Mouse (Mus musculus) midbrain, postnatal 0 days (tissue): ENCODE data around the gene Il3. TPM values are rescaled to one million over a fixed set of nuclear protein-coding genes. Genes with fewer than 3 reads are reported as not detected.
A peak's percentile ranks its signal among the peaks of the same experiment; 100 is the strongest.

ENCODE experiments used
- ATAC-seq: fragments of 200-750 bp; cut with Nextera tagmentation; 2 replicates; pipeline ENCODE4 v1.8.0; 2017; ENCODE audit warnings: moderate number of reproducible peaks, mild to moderate bottlenecking, moderate TSS enrichment, moderate library complexity; ENCODE audit not compliant: low FRiP score
- DNase-seq: peaks from one replicate; pipeline ENCODE4 v3.0.0-alpha.2; 2015; ENCODE audit warnings: low spot score
- H3K27ac ChIP-seq: fragments of 300-500 bp; sonication (generic); 2 replicates; pipeline ENCODE4 v1.5.1; 2014; ENCODE audit warnings: low read depth, mild to moderate bottlenecking, low read length, mixed read lengths
- H3K27me3 ChIP-seq: fragments of 300-500 bp; sonication (generic); 2 replicates; pipeline ENCODE4 v1.6.1; 2014; ENCODE audit warnings: low read length, control low read depth, mixed read lengths; ENCODE audit not compliant: insufficient read depth
- H3K36me3 ChIP-seq: fragments of 300-500 bp; sonication (generic); 2 replicates; pipeline ENCODE4 v1.6.1; 2014; ENCODE audit warnings: low read length, control low read depth, mixed read lengths; ENCODE audit not compliant: insufficient read depth
- H3K4me1 ChIP-seq: fragments of 300-500 bp; sonication (generic); 2 replicates; pipeline ENCODE4 v1.6.1; 2014; ENCODE audit warnings: mild to moderate bottlenecking, control low read depth, antibody characterized with exemption, low read length, mixed read lengths; ENCODE audit not compliant: insufficient read depth
- H3K4me2 ChIP-seq: fragments of 300-500 bp; sonication (generic); 2 replicates; pipeline ENCODE4 v1.6.1; 2014; ENCODE audit warnings: low read depth, mild to moderate bottlenecking, low read length, mixed read lengths; ENCODE audit not compliant: poor library complexity, severe bottlenecking
- H3K4me3 ChIP-seq: fragments of 300-500 bp; sonication (generic); 2 replicates; pipeline ENCODE4 v1.5.1; 2014; ENCODE audit warnings: low read depth, mild to moderate bottlenecking, low read length, moderate library complexity
- H3K9ac ChIP-seq: fragments of 300-500 bp; sonication (generic); replicated peaks from 2 replicates; pipeline ENCODE4 v1.6.1; 2014; ENCODE audit warnings: mild to moderate bottlenecking, low read length, moderate library complexity, mixed read lengths; ENCODE audit not compliant: poor library complexity, severe bottlenecking
- H3K9me3 ChIP-seq: fragments of 300-500 bp; sonication (generic); 2 replicates; pipeline ENCODE4 v1.6.1; 2016; ENCODE audit warnings: low read length, control low read depth
- CTCF ChIP-seq: IDR thresholded peaks from 2 replicates; pipeline ENCODE4 v1.5.1; 2016; ENCODE audit warnings: antibody characterized with exemption, mild to moderate bottlenecking
- WGBS: fragments of 180-500 bp; shearing (Covaris S2); extraction: QIAGEN DNeasy Blood & Tissue Kit; methylation state at CpG from one replicate; pipeline ENCODE4 v1.1.7; 2014; 5-methylcytosine and 5-hydroxymethylcytosine counted together
- polyA plus RNA-seq: library from polyadenylated mRNA; unstranded; fragments of >200 nt; fragmentation: Nextera tagmentation; extraction: Ambion mirVana; gene quantifications from 2 replicates; pipeline ENCODE4 v1.2.1, GENCODE M21; 2015
- total RNA-seq: library from RNA; depleted of rRNA; stranded (reverse); fragments of >200 nt; gene quantifications from 2 replicates; pipeline ENCODE4 v1.2.3, GENCODE M21; 2014

Il3 gene
- total and polyA plus RNA-seq, 2 experiments from 2014 or later = not detected

DNA sequence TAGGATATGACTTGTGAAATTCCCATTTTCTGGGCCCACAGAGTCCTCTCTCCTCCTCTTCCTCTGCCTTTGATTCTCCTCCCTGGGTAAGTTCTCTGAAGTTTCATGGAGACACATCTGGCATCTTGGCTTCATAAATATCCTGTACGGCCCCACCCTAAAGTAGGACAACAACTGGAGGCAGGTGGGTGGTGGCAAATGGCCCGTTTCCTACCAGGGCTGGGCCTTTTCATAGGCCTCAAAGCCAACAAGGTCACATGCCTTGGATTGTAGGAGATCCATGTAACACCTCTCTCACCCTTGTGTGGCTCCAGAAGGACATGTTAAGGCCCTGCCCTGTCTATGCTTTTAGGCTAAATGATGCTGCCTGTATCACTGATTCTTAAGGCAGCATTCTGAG is 43.5 kb upstream of the Il3 start:
- Histone ChIP-seq H3K4me3 (no peak overlapping the region), H3K9ac (no peak overlapping the region), H3K27me3 (no peaks in the 10 kb centered on the region), H3K9me3 (no peaks in the 10 kb centered on the region), H3K4me2 (no peak overlapping the region), H3K36me3 (no peaks in the 10 kb centered on the region), H3K4me1 (peaks cover 22% of the 10 kb centered on the region), H3K27ac (no peak overlapping the region)
- WGBS = 96% methylated on average over 2 of the region's 2 CpGs
- no peak for ATAC-seq
- no peak for TF ChIP-seq CTCF
- no peak for DNase-seq

DNA sequence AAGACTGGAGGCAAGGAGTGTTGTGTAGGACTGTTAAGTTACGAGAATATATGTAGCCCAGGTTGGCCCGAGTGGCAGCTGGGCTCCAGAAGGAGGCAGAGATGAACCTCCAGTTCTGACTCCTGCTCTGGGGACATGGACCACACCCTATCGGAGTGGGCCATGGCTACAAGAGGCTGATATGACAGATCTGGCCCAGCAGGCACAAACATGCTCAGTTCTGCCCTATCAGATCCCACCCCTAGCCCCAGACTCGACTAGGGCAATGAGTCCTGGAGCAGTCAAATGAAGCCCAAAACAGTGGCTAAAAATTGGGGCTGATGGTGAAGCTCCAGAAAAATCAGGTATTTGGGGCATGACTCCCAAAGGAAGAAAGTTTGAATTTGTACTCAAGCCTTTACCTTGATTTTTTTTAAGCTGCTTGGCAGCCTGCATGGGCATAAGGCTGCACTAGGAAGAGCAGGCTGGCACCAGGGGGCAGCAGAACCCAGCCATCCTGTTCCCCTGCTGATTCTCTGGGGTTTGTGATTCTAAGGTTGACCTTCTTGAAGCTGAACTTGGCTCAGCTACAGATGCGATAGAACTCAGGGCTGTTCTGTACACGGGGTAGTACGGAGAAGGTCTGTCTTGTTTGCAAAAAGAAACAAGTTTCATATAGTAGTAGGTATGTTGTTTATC is 40.2 kb upstream of the Il3 start:
- Histone ChIP-seq H3K4me1 (peaks cover 21% of the 10 kb centered on the region), H3K4me3 (no peak overlapping the region), H3K9ac (no peak overlapping the region), H3K27me3 (no peaks in the 10 kb centered on the region), H3K27ac (no peak overlapping the region), H3K4me2 (no peak overlapping the region), H3K9me3 (no peaks in the 10 kb centered on the region), H3K36me3 (no peaks in the 10 kb centered on the region)
- WGBS = 80% methylated on average over 7 of the region's 7 CpGs
- TF ChIP-seq CTCF = peak; percentile 79
- peak; percentile 63 for DNase-seq
- no peak for ATAC-seq

DNA sequence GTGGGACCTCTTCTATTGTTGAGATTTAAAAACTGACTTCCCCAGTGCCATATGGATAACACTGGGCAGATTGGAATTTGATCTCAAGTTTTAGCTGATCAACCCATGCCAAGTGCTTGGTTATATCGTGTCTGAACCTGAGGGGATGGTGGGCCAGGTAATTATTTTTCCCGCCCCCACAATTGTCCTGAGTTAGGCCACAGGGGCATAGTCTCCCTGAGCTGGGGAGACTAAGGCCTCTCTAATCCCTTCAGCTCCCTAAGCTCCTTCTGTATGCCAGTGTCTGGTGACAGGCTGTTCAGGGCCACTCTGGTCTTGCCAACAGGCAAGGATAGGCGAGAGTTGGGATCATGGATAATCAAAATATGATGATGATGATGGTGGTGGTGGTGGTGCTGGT is 38.3 kb upstream of the Il3 start:
- Histone ChIP-seq H3K9me3 (no peaks in the 10 kb centered on the region), H3K9ac (peak overlapping the region; percentile 44; the same call in 1 of the 2 replicates), H3K27ac (no peak overlapping the region), H3K36me3 (no peaks in the 10 kb centered on the region), H3K4me3 (peak overlapping the region; percentile 66), H3K27me3 (no peaks in the 10 kb centered on the region), H3K4me2 (peak overlapping the region; percentile 86), H3K4me1 (peaks cover 24% of the 10 kb centered on the region)
- TF ChIP-seq CTCF = no peak
- DNase-seq = no peak
- WGBS = 37% methylated on average over 3 of the region's 3 CpGs
- no peak for ATAC-seq

DNA sequence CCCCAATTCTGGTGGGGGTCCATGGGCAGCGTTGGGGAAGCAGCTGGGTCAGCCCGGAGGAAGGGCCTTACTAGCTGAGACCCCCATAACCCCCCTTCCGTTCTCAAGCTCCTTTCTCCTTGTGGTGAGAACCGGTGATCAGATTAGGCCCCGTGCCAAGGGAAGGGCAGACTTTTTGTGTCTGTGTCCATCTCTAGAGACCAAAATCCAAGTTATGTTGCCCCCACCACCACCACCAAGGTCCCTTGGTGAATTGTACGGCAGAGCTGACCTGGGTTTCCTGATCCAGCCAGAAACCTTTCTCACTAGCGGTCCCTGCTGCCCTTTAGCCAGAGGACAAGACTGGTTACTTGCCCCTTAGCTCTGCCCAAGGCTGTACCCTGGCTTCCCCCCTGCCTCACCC is 37.4 kb upstream of the Il3 start:
- H3K36me3 ChIP-seq = no peaks in the 10 kb centered on the region
- peak overlapping the region; percentile 89 for H3K27ac ChIP-seq
- no peak for TF ChIP-seq CTCF
- peaks cover 24% of the 10 kb centered on the region for H3K4me1 ChIP-seq
- H3K4me2 ChIP-seq = peak overlapping the region; percentile 86
- peak overlapping the region; percentile 91 for H3K9ac ChIP-seq
- no peaks in the 10 kb centered on the region for H3K27me3 ChIP-seq
- 2% methylated on average over 7 of the region's 7 CpGs for WGBS
- ATAC-seq (peak; percentile 31; the same call in 1 of the 2 replicates), DNase-seq (peak; percentile 48)
- peak overlapping the region; percentile 66 for H3K4me3 ChIP-seq
- no peaks in the 10 kb centered on the region for H3K9me3 ChIP-seq

DNA sequence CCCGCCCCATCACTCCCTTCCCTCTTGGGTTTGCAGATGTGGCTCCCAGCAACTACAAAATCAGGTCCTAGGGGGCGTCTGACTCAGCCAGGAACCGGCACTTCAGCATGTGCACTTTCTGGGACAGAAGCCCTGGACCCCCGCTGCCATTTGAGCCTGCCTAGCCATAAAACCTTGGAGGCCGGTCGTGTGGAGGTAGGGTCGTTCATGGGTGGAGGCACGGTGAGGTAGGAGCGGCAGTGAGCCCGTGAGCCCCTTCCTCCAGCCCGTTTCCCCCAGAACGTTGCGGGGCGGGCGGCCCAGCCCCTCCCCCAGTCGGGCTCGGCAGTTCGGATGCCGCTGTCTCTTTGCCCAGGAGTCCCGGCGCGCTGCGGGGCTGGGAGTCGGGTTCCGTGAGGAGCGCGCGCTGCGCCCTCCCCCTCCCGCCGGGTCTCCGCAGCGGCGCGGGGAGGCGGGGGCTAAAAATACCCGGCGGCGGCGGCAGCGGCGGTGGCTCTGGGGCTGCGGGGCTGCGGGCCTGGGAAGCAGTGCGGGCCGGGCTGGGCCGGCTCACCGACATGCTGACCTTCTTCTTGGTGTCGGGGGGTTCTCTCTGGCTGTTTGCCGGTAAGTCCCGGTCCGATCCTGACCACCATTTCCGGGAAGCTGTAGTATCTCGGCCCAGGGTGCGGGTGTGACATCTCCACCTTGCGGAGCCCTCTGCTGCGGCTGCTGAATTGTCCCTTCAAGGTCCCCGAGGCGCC is 36.8 kb upstream of the Il3 start, which contains the start of gene Acsl6:
Gene Acsl6, plus strand, starts transcription at position 71 of the 743 bp plus-strand sequence.
- Histone ChIP-seq H3K4me3 (peak within 1 kb of the TSS; percentile 66), H3K4me1 (peaks cover 24% of the 10 kb centered on the region), H3K36me3 (no peaks in the 10 kb centered on the region), H3K9me3 (no peaks in the 10 kb centered on the region), H3K9ac (peak within 1 kb of the TSS; percentile 91), H3K4me2 (peak within 1 kb of the TSS; percentile 86), H3K27ac (peak within 1 kb of the TSS; percentile 89), H3K27me3 (no peaks in the 10 kb centered on the region)
- ATAC-seq = peak; percentile 76
- TF ChIP-seq CTCF = peak; percentile 61
- 0% methylated on average over 50 of the region's 59 CpGs for WGBS
- peak; percentile 75 for DNase-seq
